Mouse (Mus musculus) G1E-ER4 (cell line): Measurements from ENCODE around the gene Hs3st2. TPM values are rescaled to one million over a fixed set of nuclear protein-coding genes. Genes with fewer than 3 reads are reported as not detected.

Experiments
- GATA1 ChIP-seq: IDR thresholded peaks from one replicate; pipeline ENCODE4 v1.8.0; 2012; ENCODE audit warnings: low read length, inconsistent platforms
- polyA plus RNA-seq: library from polyadenylated mRNA; stranded (reverse); fragments of >175 nt; gene quantifications from 2 replicates; pipeline ENCODE4 v1.2.3, GENCODE M21; 2012

Gene Hs3st2
- not detected in 2 replicates for polyA plus RNA-seq

DNA sequence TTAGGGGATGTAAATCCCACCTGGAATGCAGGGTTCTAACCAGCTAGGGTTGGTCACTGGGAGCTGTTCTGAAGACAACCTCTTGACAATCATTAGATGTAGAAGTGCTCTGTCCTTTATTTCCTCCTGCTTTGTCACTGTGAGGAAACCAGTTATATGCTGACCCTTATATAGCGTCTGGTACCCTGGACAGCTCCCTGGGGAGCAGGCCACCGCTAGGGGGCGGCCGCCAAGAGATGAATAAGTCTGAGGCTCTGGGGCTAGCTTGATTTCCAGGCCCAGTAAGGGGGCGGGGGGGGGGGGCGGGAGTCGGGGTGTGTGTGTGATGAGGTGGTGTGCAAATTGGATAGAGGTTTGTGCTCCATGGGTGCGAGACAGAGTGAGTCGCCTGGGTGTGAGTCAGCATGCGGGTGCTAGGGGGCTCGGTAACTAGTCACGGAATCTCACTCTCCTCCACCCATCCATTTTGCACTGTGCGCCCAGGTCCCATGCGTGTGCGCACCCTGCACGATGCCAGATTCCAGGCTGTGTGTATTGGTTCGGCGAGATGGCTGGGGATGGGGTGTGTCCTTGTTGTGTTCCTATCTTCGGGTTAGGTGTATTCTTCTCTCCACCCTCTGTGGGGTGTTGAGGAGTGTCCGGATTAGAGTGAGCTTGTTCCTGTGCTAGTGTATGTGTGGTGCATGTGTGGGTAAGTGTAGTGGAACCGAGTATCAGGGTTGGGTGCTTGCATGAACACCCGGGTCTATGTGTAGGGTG is at the start of gene Hs3st2:
Gene Hs3st2 (plus strand): TSS at position 635 of the 759 bp plus-strand sequence.
- no peak for TF ChIP-seq GATA1

DNA sequence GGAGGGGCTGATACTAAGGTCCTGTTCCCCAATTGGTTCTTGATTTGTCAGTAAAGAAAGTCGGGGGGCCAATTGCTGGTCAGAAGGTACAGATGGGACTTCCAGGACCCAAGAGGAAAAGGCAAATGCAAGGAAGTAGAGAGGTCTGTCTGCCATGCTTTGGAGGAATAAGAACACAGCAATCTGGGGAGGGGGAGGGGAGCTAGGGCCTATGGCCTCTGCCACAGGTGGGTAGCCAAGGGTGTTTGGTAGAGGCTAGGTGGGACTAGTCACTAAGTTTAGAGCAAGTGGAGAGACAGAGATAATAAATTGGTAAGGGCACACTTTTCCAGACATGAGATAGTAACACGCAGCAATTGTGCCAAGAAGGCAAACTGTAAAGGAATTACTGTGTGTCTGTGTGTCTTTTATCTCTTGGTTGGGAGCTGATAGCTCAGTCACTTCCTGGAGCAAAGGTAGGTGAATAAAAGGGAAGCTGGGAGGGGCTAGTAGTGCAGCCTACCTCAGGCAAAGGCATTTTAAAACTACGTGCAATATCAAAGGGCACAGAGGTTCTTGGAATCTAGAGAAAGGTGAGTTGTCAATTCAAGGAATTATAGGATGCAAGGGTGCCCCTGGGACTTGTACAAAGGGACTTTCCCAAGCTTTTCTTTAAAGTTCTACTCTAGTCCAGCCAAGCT is 43.2 kb upstream of the Hs3st2 start:
- no peak for TF ChIP-seq GATA1

DNA sequence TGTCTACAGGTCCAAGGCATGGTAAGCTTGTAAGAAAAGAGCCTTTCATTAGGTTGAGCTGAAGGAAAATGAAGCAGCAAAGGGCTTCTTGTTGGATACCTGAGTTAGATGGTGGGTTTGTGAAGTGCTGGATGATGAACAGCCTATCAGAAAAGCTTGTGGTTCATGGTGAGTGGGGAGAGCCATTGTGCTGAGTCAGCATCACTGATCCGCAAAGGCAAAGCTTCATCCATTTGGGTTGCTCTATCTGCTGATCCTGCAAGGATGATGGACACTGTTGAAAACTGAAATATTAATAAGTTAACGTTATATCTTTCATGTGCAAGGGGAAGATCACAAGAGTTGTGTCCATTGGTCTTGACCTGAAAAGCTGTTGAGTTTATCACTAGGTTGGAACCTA is 40.0 kb upstream of the Hs3st2 start:
- no peak for TF ChIP-seq GATA1

DNA sequence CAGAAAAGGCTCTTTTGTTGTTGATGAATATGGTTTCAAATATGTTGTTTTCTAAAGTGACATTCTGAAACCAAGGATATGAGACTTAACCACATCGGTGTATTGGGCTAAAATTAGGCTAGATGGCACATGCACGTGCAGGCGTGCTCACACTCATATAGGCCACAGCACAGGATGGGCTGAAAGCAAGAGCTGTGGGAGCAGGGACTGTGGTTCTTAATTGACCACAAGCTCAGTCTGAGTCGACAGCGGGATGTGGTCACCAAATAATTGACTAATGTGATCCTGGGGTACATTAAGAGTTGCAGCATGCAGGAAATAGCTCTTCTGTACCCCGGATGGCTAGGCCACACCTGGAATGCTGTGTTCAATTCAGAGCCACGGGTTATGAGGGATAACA is 26.1 kb upstream of the Hs3st2 start:
- no peak for TF ChIP-seq GATA1

DNA sequence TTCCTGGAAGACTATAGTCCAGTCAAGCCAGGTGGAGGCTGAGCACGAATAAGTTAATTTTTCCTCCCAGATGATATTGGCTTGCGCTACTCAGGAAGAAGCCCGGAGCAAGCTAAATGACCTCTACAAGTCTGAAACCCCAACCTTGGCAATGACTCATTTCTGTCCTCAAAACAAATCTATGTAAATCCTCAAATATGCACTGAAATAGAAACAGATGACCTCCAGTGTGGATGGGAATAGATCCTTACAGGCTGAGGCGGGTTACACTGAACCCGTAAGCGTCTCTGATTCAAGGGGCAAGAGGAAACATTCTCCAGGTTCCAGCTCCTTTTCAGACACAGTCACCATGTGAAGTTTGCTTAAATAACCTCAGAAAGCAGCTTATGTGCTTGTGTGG is 24.5 kb upstream of the Hs3st2 start:
- TF ChIP-seq GATA1, result no peak

DNA sequence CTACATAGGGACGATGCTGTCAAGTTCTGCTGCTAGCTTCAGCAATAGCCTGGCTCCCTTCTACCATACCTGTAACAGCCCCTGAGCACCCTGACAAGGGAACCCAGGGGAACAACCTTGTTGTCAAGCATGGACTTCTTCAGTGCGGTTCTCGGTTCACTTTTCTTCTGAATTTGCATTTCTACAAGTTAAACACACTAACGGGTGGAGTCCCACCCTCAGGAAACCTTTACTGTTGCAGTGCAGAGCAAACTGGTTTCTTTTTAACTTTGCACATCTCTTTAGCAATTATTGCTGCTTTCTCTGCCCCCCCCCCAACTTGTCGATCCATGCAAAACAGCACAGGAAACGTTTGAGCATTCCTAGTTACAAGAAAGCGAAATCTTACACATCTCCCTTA is 19.7 kb upstream of the Hs3st2 start:
- no peak for TF ChIP-seq GATA1

DNA sequence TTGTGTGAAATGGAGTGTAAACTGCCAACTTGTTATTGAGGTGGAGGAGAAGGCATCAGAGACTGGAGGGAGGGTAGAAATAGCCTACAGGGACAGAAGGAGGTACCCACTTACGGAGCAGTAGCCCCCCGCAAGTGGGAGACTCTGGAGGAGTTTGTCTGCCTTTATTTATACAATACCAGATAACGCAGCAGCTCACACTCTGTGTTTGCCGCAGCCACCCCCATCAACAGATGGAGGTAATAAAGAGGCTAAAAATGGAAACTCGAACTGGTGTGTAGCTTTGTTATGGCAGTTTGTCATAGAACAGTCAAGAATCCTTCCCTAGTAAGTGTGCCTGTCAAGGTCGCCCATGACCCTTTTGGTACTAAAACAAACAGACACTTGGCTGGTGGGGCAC is 16.2 kb upstream of the Hs3st2 start:
- no peak for TF ChIP-seq GATA1

DNA sequence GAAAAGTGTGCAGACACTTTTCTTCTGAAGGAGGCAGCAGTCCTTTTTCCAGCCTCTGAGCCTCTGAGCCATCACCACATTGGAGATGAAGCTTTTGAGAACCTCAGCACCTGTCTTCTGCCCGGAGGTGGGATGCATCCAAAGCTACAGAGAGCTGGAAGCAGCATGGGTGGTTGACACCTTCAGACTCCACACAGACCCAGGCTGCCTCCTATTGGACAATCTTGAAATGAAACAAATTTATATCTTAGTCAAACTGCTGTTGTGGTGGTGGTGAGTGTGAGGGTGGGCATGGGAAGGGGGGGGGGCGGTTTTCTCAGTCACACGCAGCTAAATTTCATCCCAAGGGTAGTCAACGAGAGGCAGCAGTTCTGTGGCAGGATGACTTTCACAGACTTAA is 12.7 kb upstream of the Hs3st2 start:
- TF ChIP-seq GATA1, result no peak

DNA sequence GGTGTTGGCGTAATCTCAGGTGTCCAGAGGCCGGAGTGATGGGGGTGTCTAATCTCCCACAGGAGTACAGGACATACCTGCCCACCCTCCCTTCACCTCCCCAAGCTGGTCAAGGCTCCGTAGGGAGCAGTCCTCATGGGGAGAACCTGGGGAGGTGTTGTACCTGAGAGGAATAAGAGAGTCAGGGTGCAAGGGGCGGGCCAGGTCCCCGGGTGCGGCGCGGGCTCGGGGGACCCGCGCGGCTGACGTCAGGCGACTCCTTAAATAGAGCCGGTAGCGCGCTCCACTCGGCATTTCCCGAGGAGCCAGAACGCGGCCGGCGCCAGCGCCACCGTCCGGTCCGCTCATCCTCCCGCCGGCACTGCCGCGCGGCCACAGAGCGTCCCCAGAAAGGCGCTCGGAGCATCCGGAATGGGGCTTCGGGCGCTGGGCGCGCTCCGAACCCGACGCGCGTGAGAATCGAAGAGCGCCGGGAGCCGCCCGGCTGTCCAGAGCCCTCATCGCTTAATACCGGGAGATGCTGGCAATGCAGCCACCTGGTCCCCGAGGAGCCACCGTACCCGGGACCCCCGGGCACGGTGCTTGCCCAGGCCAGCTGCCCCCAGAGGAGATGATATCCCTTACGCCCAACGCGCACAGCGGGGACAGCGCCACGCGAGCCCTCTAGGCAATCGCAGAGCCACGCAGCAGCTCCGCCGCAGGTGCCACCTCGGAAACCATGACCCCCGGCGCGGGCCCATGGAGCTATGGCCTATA is 503 bp downstream of the Hs3st2 start:
- TF ChIP-seq GATA1, result no peak

DNA sequence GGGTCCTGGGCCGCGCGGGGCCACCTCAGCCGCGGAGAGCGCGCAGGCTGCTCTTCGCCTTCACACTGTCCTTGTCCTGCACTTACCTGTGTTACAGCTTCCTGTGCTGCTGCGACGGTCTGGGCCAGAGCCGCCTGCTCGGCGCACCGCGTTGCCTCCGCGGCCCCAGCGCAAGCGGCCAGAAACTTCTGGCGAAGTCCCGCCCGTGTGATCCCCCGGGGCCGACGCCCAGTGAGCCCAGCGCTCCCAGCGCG is 1.0 kb downstream of the Hs3st2 start:
- TF ChIP-seq GATA1, result no peak

DNA sequence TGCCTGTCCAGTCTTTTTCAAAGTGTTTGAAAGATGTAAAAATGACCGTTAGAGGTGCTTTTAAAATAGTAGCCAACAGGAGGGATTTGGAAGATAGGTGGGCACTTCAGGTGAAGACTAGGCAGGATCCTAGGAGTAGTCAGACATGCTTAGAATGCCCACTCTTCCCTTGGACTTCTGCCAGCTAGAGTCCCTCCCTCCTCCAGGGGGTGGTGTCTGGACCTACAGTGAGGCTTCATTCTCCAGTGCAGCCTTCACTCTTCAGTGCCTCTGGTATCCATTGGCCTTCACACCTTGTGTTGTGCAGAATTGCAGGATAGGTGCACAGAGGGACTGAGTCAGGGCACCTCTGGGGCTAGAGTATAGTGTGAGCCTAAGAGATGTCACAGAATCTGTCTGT is 2.2 kb downstream of the Hs3st2 start:
- TF ChIP-seq GATA1, result no peak

DNA sequence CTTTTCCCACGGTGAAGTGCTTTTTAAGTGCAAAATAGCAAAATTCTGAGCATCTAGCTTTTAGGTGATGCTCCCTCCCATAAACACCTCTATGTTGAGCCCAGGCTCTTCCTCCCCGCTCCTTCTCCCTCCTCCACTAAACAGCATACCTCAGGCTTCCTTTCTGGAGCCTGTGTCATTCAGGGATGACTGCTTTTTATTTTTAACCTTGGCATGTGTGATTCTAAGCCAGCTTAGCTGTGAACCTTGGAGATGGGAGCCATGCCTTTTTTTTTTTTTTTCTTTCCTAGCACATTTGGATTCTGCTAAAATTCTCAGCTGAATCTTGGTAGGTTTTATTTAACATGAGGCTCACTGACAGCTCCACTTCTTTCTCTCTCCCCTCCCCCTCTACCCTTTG is 3.2 kb downstream of the Hs3st2 start:
- TF ChIP-seq GATA1, result no peak

DNA sequence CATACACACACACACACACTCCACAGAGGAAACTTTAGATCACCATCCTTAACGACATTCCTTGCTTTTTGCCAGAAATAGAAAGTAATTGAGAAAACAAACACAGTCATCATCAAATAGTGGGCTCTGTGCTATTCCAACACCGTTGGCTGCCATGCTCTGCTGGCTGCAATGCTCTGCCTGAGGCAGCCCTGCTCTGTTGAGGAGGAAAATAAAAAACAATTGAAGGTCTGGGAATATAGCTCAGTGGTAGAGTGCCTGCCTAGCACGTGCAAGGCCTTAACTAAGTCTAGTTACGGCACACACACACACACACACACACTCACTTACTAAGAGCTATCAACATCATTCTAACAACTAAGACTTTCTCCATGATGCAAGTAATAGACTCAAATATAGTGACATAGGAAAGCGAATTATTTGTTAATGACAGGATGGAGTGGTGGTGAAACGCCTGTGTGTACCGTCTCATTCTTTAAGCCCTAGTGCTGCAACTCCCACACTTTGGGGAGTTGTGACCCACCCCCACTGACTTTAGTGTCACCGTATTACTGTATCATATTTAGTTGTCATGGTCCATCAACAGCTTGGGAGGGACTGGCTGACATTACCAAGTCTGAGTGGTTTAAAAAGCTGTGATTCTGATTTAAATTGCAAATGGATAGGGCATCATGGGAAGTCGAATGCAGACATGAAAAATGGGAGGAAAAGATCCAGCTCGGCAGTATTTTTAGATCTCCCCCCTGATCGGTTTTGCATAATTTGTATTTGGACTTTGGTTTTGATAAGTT is 19.3 kb downstream of the Hs3st2 start:
- TF ChIP-seq GATA1, result no peak

DNA sequence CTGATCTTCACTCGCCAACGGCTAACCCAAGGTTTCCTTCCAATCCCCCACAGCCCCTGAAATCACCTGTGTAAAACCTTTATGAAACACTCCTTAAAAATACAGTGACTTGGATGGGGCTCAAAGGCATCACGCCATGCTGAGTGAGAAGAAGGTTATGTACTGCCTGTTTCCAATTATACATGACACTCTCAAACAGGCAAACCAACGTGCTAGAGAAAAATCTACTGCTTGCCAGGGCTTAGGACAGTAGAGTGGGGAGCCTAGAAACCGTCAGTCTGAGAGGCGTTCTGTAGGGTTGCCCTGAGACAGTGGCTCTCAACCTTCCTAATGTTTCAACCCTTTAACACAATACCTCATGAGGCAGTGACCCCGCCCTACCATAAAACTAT is 19.8 kb downstream of the Hs3st2 start:
- TF ChIP-seq GATA1, result no peak

DNA sequence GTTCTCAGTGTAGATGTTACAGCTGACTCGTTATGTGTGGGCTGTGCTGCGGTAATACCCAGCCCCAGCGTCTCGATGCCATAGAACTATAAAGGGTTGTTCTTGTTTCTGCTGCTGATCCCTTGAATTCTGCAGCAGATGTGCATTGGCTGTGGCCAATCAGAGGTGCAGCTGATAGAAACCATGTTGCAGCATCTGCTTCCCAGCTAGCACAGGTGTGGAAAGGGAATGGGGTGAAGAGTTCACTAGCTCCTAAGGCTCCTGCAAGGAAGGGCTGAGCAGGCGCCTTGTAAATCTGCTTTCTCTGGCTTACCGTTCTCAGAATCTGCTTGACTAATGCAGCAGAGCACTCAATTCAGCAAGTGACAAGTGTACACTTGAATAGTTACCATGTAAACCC is 45.2 kb downstream of the Hs3st2 start:
- TF ChIP-seq GATA1, result no peak

DNA sequence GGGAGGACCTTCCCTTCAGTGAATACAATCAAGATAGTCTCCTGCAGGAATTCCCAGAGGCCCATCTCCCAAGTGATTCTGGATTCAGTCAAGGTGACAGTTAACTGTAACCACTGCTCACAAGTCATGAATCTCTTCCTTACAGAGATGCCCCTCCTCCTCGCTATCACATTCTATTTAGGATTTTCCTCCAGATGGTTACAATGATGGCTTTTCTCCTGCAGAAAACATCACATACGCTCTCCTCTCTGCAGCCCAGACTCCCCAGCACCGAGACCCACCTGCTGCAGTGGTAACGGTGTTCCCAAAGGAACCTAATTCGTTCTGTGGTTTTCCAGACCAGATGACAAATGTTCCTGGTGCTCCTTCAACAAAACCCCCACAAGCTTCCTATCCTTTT is 49.5 kb downstream of the Hs3st2 start:
- no peak for TF ChIP-seq GATA1
